Mouse (Mus musculus): Measurements from ENCODE around the gene Zswim1.
"Not testable (repeated sequence)": the region's sequence is repeated elsewhere in the genome, so short reads cannot be mapped to it uniquely, and the experiment has no call there.

Gene Zswim1

DNA sequence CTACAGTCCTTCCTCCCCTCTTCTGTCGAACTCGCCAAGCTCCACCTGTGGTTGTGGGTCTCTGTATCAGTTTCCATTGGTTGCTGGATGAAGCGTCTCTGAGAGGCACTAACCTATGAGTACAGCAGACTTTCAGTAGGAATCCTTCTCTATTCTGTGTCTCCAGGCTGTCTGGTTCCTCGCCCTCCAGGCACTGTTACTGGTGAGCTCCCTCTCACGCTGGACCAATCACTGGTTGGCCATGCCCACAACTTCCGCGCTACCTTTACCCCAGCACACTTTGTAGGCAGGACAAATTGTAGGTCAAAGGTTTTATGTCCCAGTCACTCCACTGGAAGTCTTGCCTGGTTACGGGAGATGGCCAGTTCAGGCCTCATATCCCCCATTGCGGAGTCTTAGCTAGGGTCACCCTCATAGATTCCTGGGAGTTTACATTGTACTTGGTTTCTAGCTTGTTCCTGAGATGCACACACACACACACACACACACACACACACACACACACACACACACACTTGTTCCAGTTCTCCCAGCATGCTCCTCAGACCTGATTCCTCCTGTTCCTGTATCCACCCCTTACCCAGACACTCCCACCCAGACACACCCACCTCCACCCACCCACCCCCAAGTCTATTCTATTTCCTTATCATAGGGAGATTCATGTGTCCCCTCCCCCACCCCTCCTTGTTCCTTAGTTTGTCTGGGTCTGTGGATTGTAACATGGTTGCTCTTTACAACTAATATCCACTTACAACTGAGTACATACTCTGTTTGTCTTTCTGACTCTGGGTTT, 37.4 kb downstream of the Zswim1 start:
- Histone ChIP-seq H3K27me3 (ENCODE audit: control insufficient read depth, insufficient read depth, low read length, poor library complexity, severe bottlenecking) (no peaks in the 10 kb centered on the region), H3K36me3 (ENCODE audit: control insufficient read depth, insufficient read depth, low read length, poor library complexity, severe bottlenecking) (no peaks in the 10 kb centered on the region)
- no peak for DNase-seq (ENCODE audit: low read depth, low spot score)

- Histone ChIP-seq H3K36me3 (ENCODE audit: control insufficient read depth, insufficient read depth, low read length, poor library complexity, severe bottlenecking) (no peaks in the 10 kb centered on the region), H3K27me3 (ENCODE audit: control insufficient read depth, insufficient read depth, low read length, poor library complexity, severe bottlenecking) (no peaks in the 10 kb centered on the region)
- DNase-seq (ENCODE audit: low read depth, low spot score) = no peak
Observed at GRCm38 (mm10) chr2:164861094-164861493, 38.6 kb downstream of the Zswim1 start.

- Histone ChIP-seq H3K27me3 (ENCODE audit: control insufficient read depth, insufficient read depth, low read length, poor library complexity, severe bottlenecking) (no peaks in the 10 kb centered on the region), H3K36me3 (ENCODE audit: control insufficient read depth, insufficient read depth, low read length, poor library complexity, severe bottlenecking) (no peaks in the 10 kb centered on the region)
- peak; percentile 57 for DNase-seq (ENCODE audit: low read depth, low spot score)
Observed at GRCm38 (mm10) chr2:164862179-164862861, 39.8 kb downstream of the Zswim1 start.

- H3K27me3 ChIP-seq (ENCODE audit: control insufficient read depth, insufficient read depth, low read length, poor library complexity, severe bottlenecking); H3K36me3 ChIP-seq (ENCODE audit: control insufficient read depth, insufficient read depth, low read length, poor library complexity, severe bottlenecking); DNase-seq (ENCODE audit: low read depth, low spot score): not testable (repeated sequence)
Observed at GRCm38 (mm10) chr2:164863411-164863810, 40.9 kb downstream of the Zswim1 start.

DNA sequence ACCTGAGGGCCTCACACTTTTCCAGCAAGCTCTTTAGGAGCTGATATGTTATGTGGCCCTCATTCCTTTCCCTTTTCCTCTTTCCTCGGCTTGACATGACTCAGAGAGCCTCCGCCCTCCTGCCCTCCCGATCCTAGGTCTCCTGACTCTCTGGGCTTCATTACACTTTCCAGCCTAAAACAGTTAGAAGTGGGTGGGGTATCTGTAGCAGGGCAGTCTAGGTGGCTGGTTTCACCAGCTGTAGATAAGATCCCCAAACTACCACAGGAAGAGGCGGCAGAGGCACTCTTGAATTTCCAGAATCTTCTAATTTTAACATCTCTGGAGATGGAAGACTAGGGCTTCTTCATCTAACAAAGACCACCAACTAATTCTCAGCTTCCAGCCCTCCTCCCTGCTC, 42.1 kb downstream of the Zswim1 start:
- no peak for DNase-seq (ENCODE audit: low read depth, low spot score)
- no peaks in the 10 kb centered on the region for H3K36me3 ChIP-seq (ENCODE audit: control insufficient read depth, insufficient read depth, low read length, poor library complexity, severe bottlenecking)

GRCm38 (mm10) chr2:164866741-164867551, 44.5 kb downstream of the Zswim1 start:
- no peaks in the 10 kb centered on the region for H3K36me3 ChIP-seq (ENCODE audit: control insufficient read depth, insufficient read depth, low read length, poor library complexity, severe bottlenecking)
- DNase-seq (ENCODE audit: low read depth, low spot score) = peak; percentile 49
- H3K27me3 ChIP-seq (ENCODE audit: control insufficient read depth, insufficient read depth, low read length, poor library complexity, severe bottlenecking) = no peaks in the 10 kb centered on the region

More for the DNA sequence above, 42.1 kb downstream of the Zswim1 start:
- H3K27me3 ChIP-seq (ENCODE audit: control insufficient read depth, insufficient read depth, low read length, poor library complexity, severe bottlenecking) = no peaks in the 10 kb centered on the region

DNA sequence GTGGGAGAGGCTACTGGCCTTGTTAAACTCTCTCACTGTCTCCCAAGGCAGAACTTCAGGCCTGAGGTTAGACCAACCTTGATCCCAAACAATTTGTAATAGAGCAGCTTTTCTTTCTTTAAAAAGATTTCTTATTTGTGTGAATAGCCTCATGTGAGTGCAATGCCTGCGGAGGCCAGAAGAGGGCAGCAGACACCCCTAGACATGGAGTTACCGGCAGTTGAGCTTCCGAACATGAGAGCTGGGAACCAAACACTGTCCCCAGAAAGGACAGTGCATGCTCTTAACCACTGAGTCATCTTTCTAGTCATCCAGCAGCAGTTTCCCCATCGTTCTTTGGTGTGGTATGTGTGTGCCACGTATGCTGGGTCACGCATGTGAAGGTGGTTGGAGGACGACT, 45.1 kb downstream of the Zswim1 start:
- Histone ChIP-seq H3K36me3 (ENCODE audit: control insufficient read depth, insufficient read depth, low read length, poor library complexity, severe bottlenecking) (no peaks in the 10 kb centered on the region), H3K27me3 (ENCODE audit: control insufficient read depth, insufficient read depth, low read length, poor library complexity, severe bottlenecking) (no peaks in the 10 kb centered on the region)
- DNase-seq (ENCODE audit: low read depth, low spot score) = peak; percentile 42

- H3K27me3 ChIP-seq (ENCODE audit: control insufficient read depth, insufficient read depth, low read length, poor library complexity, severe bottlenecking) = no peaks in the 10 kb centered on the region
- no peaks in the 10 kb centered on the region for H3K36me3 ChIP-seq (ENCODE audit: control insufficient read depth, insufficient read depth, low read length, poor library complexity, severe bottlenecking)
- DNase-seq (ENCODE audit: low read depth, low spot score) = peak; percentile 93
Observed at GRCm38 (mm10) chr2:164868491-164868890, 46.0 kb downstream of the Zswim1 start.

DNA sequence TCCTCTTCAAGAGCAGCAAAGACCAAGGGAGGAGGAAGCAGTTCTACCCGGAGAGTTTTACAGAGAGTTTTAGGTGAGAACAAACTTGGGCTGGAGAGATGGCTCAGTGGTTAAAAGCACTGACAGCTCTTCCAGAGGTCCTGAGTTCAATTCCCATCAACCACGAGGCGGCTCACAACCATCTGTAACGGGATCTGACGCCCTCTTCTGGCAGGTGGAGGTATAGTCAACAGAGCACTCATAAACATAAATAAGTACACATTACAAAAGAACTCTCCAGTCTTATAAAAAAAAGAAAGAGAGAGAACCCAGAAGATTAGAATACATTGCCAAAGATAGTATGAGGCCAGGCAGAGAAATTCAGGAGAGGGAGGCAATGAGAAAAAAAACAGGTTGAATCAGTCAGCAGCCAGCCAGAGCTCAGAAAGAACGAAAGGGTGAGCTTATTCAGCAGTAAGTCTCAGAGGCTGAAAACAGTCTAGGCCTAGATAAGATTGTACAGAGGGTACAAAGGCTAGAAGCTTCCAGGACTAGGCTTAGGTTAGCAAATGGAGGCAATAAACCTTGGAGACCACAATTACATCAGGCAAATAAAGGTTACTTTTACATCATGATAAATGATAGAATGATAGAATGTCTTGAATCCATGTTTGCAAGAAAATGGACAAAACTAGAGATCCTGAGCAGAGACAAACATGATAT, 49.3 kb downstream of the Zswim1 start:
- H3K36me3 ChIP-seq (ENCODE audit: control insufficient read depth, insufficient read depth, low read length, poor library complexity, severe bottlenecking) = no peaks in the 10 kb centered on the region
- no peak for DNase-seq (ENCODE audit: low read depth, low spot score)
- H3K27me3 ChIP-seq (ENCODE audit: control insufficient read depth, insufficient read depth, low read length, poor library complexity, severe bottlenecking) = no peaks in the 10 kb centered on the region

DNA sequence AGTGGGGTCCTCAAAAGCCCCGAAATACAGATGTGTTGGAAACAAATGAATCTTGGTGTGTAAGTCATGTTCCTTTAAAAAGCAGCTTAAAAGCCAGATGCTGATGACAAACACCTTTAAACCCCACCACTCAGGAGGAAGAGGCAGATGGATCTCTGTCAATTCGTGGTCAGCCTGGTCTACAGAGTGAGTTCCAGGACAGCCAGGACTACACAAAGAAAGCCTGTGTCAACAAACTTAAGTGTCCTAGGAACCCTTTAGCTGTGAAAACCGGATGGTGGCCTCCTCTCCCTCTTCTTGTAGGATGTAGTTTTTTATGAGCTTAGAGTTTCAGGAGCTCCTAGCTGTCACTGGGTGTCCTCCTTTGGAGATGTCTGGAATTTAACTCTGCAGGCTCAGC, 51.1 kb downstream of the Zswim1 start:
- Histone ChIP-seq H3K27me3 (ENCODE audit: control insufficient read depth, insufficient read depth, low read length, poor library complexity, severe bottlenecking) (no peaks in the 10 kb centered on the region), H3K36me3 (ENCODE audit: control insufficient read depth, insufficient read depth, low read length, poor library complexity, severe bottlenecking) (peaks cover 3% of the 10 kb centered on the region; the same call in 1 of the 2 replicates)
- DNase-seq (ENCODE audit: low read depth, low spot score) = no peak

DNA sequence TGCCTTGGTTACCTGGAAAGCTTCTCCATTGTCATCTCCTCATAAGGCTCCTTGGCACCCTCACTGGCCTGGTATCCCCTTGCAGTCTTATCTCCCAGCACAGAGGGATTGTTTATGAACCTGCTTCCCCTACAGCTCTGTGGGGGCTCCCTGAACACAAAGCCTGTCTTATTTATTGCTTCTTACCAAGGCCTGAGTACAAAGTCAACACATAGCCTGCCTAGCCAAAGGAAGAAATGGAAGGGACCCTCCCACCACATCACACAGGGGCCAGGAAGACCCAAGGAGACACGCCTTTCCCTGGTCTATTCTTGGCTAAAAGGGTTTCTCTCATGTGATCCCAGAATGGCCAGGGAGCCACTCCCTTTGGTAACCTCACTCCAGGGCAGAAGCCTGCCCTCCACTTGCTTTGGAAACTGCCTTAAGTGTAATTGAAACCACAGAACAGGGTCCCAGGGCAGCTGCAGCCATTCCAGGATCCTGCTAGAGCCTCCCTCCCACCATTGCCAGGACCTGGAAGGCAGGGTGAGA, 51.8 kb downstream of the Zswim1 start:
- Histone ChIP-seq H3K27me3 (ENCODE audit: control insufficient read depth, insufficient read depth, low read length, poor library complexity, severe bottlenecking) (no peaks in the 10 kb centered on the region), H3K36me3 (ENCODE audit: control insufficient read depth, insufficient read depth, low read length, poor library complexity, severe bottlenecking) (peaks cover 3% of the 10 kb centered on the region; the same call in 1 of the 2 replicates)
- DNase-seq (ENCODE audit: low read depth, low spot score) = no peak

- DNase-seq (ENCODE audit: low read depth, low spot score); H3K36me3 ChIP-seq (ENCODE audit: control insufficient read depth, insufficient read depth, low read length, poor library complexity, severe bottlenecking): not testable (repeated sequence)
Observed at GRCm38 (mm10) chr2:164875648-164876047, 53.2 kb downstream of the Zswim1 start.

More at GRCm38 (mm10) chr2:164875648-164876047, 53.2 kb downstream of the Zswim1 start:
- H3K27me3 ChIP-seq (ENCODE audit: control insufficient read depth, insufficient read depth, low read length, poor library complexity, severe bottlenecking) = not testable (repeated sequence)

Data from splenic B cell, adult 2 months (primary cell).